Mouse (Mus musculus): Measurements from ENCODE around the gene Oasl2. TPM values are rescaled to one million over a fixed set of nuclear protein-coding genes. Genes with fewer than 3 reads are reported as not detected.

Gene Oasl2
- polyA plus RNA-seq, 1 experiment from 2014 or later: 2.8 TPM

- Histone ChIP-seq H3K9me3 (ENCODE audit: low read depth, low read length) (no peaks in the 10 kb centered on the region), H3K4me2 (no peak overlapping the region), H3K36me3 (ENCODE audit: insufficient read depth) (peaks cover 5% of the 10 kb centered on the region; the same call in 1 of the 2 replicates), H3K4me1 (ENCODE audit: insufficient read depth) (0 out of 2 replicates have a peak, but pooled peaks cover 4% of the 10 kb centered on the region), H3K27me3 (ENCODE audit: insufficient read depth, low read length) (no peaks in the 10 kb centered on the region), H3K27ac (ENCODE audit: low read depth) (no peak overlapping the region), H3K4me3 (ENCODE audit: low read depth, low read length) (no peak overlapping the region), H3K9ac (no peak overlapping the region)
- DNase-seq (no peak), ATAC-seq (ENCODE audit: insufficient read depth) (no peak)
- WGBS: 74% methylated on average over 14 of the region's 14 CpGs
- no peak for TF ChIP-seq CTCF (IDR thresholded peaks at IDR 0.05; ENCODE audit: low read depth)
Observed at GRCm38 (mm10) chr5:114953326-114953725, 56.6 kb downstream of the Oasl2 start.

DNA sequence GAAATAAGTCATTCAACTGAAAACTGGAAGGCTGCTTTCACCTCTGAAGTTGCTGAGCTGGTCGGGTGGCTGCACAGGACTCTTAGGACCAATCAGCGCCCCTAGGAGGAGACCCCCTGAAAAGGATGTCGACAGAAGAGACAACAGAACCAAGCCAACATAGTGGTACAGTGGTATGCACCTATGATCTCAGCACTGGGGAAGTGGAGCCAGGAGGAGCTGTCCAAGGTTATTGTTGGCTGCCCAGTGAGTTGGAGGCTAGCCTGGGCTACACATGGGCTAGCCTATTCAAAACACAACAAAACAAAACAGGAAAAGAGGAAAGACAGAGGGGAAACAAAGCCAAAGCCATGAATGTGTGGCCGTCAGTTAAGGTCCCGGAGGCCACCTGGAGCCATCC lies 61.3 kb downstream of the Oasl2 start:
- DNase-seq: no peak
- no peak overlapping the region for H3K4me3 ChIP-seq (ENCODE audit: low read depth, low read length)

More for the DNA sequence above, 61.3 kb downstream of the Oasl2 start:
- no peak overlapping the region for H3K27ac ChIP-seq (ENCODE audit: low read depth)
- no peak overlapping the region for H3K9ac ChIP-seq
- H3K27me3 ChIP-seq (ENCODE audit: insufficient read depth, low read length): no peaks in the 10 kb centered on the region
- H3K4me1 ChIP-seq (ENCODE audit: insufficient read depth): no peaks in the 10 kb centered on the region
- no peak for ATAC-seq (ENCODE audit: insufficient read depth)
- no peaks in the 10 kb centered on the region for H3K36me3 ChIP-seq (ENCODE audit: insufficient read depth)
- H3K4me2 ChIP-seq: no peak overlapping the region
- WGBS: 84% methylated on average over 5 of the region's 5 CpGs
- no peaks in the 10 kb centered on the region for H3K9me3 ChIP-seq (ENCODE audit: low read depth, low read length)
- TF ChIP-seq CTCF (IDR thresholded peaks at IDR 0.05; ENCODE audit: low read depth): no peak

Small RNA genes lying within 50 kb of the gene (microRNA-seq; reads per million reads assigned to microRNA genes)
- 7.6 reads per million, percentile 23 among the genes with 10 or more reads in this experiment for gene Mir6240 (ENCODE audit: borderline number of aligned reads)

Other genes with a start within 250 kb of the Oasl2 start
- gene Trpv4, start 238.5 kb upstream of the Oasl2 start, polyA plus RNA-seq (2014; fragmentation: Nextera tagmentation; extraction: Ambion mirVana): 1.0 and 1.6 TPM in 2 replicates
- gene Gltp, start 206.0 kb upstream of the Oasl2 start, polyA plus RNA-seq (2014; fragmentation: Nextera tagmentation; extraction: Ambion mirVana): 71.1 and 74.8 TPM in 2 replicates
- 13.1 and 14.8 TPM in 2 replicates for gene Tchp, start 189.2 kb upstream of the Oasl2 start, polyA plus RNA-seq (2014; fragmentation: Nextera tagmentation; extraction: Ambion mirVana)
- gene Ankrd13a, start 122.3 kb upstream of the Oasl2 start, polyA plus RNA-seq (2014; fragmentation: Nextera tagmentation; extraction: Ambion mirVana): 83.2 and 86.4 TPM in 2 replicates
- 45.9 and 51.8 TPM in 2 replicates for gene Git2, start 121.4 kb upstream of the Oasl2 start, polyA plus RNA-seq (2014; fragmentation: Nextera tagmentation; extraction: Ambion mirVana)
- 86.4 and 88.6 TPM in 2 replicates for gene 1500011B03Rik, start 73.5 kb upstream of the Oasl2 start, polyA plus RNA-seq (2014; fragmentation: Nextera tagmentation; extraction: Ambion mirVana)
- gene 4930519G04Rik, start 43.3 kb upstream of the Oasl2 start, polyA plus RNA-seq (2014; fragmentation: Nextera tagmentation; extraction: Ambion mirVana): not detected in 2 replicates
- gene Gm9936, start 38.3 kb upstream of the Oasl2 start, polyA plus RNA-seq (2014; fragmentation: Nextera tagmentation; extraction: Ambion mirVana): 0.18 TPM in 1 of 2 replicates, not detected in the other
- 0.50 TPM in 2 replicates for gene Oasl1, start 26.3 kb downstream of the Oasl2 start, polyA plus RNA-seq (2014; fragmentation: Nextera tagmentation; extraction: Ambion mirVana)
- 44.3 and 50.6 TPM in 2 replicates for gene 2210016L21Rik, start 45.2 kb downstream of the Oasl2 start, polyA plus RNA-seq (2014; fragmentation: Nextera tagmentation; extraction: Ambion mirVana)
- 0.05 TPM in 1 of 2 replicates, not detected in the other for gene Hnf1a, start 74.2 kb downstream of the Oasl2 start, polyA plus RNA-seq (2014; fragmentation: Nextera tagmentation; extraction: Ambion mirVana)
- gene Sppl3, start 114.2 kb downstream of the Oasl2 start, polyA plus RNA-seq (2014; fragmentation: Nextera tagmentation; extraction: Ambion mirVana): 32.8 and 39.6 TPM in 2 replicates
- gene Gm10401, start 201.4 kb downstream of the Oasl2 start, polyA plus RNA-seq (2014; fragmentation: Nextera tagmentation; extraction: Ambion mirVana): 36.4 and 36.5 TPM in 2 replicates
- gene Acads, start 222.4 kb downstream of the Oasl2 start, polyA plus RNA-seq (2014; fragmentation: Nextera tagmentation; extraction: Ambion mirVana): 43.8 and 46.9 TPM in 2 replicates
- 41.9 and 45.4 TPM in 2 replicates for gene Unc119b, start 238.0 kb downstream of the Oasl2 start, polyA plus RNA-seq (2014; fragmentation: Nextera tagmentation; extraction: Ambion mirVana)